Mouse (Mus musculus) Patski (cell line): Measurements from ENCODE around the gene Art4. TPM values are rescaled to one million over a fixed set of nuclear protein-coding genes. Genes with fewer than 3 reads are reported as not detected.
"Not testable (repeated sequence)": the region's sequence is repeated elsewhere in the genome, so short reads cannot be mapped to it uniquely, and the experiment has no call there.

Experiments used
- ATAC-seq: fragments of 100-300 bp; one replicate; pipeline ENCODE4 v1.8.0; 2021
- CTCF ChIA-PET: fragments of 350-600 bp; sonication (Branson Sonifier 250); formaldehyde crosslinking; loops from one replicate; lab custom pipeline; 2022; ENCODE audit warnings: inconsistent platforms; lab: Charles Lee
- POLR2A ChIA-PET: fragments of 350-600 bp; sonication (Branson Sonifier 250); formaldehyde crosslinking; loops from one replicate; lab custom pipeline; 2022; ENCODE audit warnings: antibody characterized with exemption, inconsistent platforms; lab: Charles Lee
- DNase-seq: peaks from one replicate; pipeline ENCODE4 v3.0.0-alpha.2; 2011; ENCODE audit warnings: low read depth, low spot score
- H3K27me3 ChIP-seq: fragments of 371-371 bp; one replicate; pipeline ENCODE4 v1.5.1; 2021
- CTCF ChIP-seq: fragments of 100-300 bp; IDR thresholded peaks from one replicate; pipeline ENCODE4 v1.5.1; 2021
- in situ Hi-C: fragments of 300-500 bp; cut with MboI; formaldehyde crosslinking; loops from 3 replicates; pipeline ENCODE4 v1.11.1; 2018; ENCODE audit warnings: low pct_unique_long_range_greater_than_20kb, mixed read lengths
- polyA plus RNA-seq: library from polyadenylated mRNA; unstranded; gene quantifications from one replicate; pipeline ENCODE4 v1.2.3, GENCODE M21; 2021

Gene Art4
- polyA plus RNA-seq, 1 experiment from 2014 or later: not detected

DNA sequence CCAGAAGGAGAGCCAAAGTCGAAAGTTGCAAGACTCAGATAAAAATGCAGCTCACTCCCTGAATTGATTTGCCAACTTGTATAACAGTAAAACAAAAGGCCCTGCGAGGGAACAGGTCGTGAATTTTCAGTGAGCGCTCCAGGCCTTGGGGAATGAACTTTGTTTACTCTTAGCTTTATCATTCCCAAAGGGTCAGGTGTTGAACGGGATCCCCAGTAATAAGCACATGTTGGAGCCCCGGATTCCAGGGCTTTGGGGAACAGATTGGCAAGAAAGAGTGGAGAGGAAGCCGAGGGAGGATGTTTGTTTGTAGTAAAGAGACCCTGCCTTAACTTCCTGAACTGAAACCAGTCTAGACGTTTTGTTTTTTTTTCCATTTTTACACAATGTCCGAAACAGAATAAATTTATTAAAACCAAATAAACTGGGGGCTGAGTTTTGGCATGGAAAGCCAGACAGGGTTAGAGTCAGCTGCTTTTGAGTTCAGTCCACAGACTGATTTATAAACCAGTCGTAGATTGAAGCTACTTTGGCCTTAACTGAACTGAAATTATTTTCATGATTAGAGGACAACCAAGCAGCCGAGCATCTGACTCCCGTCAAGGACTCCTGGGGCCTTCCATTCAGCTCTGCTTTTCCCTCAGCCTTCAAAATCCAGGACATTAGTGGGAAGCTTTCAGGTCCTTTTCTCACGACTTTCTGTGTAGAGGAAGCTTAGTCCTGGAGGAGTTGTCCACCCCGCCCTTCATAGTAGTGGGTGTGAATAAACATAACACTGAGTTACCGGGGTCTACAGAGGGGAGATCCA is 37.2 kb upstream of the Art4 start:
- ChIA-PET CTCF (no interaction called here), POLR2A (no interaction called here)
- no peak for TF ChIP-seq CTCF
- DNase-seq: no peak
- no peaks in the 10 kb centered on the region for H3K27me3 ChIP-seq
- ATAC-seq: no peak
- in situ Hi-C loops: no loop called here

DNA sequence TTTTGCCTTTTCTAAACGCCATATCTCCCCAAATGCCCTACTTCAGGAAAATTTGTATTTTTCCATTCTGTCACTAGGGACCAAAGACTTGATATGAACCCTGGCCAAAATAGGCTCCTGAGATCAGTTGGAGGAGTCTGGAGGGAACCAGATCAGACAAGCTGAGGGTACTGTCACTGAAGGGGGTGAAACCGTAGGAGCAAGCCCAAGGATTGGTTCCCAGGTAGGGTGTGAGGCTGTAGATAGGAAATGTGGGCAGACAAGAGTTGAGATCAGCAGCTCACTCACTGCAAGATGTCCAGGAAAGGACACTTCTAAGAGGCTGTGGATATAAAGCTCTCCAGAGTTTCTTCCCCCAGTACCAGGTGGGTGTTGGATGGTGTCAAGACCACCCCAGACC is 34.5 kb upstream of the Art4 start:
- no peaks in the 10 kb centered on the region for H3K27me3 ChIP-seq
- in situ Hi-C loops: no loop called here
- no peak for DNase-seq
- no peak for ATAC-seq
- ChIA-PET POLR2A (interaction anchor here (0.7 kb wide), 1 partner anchor 546 kb away, joined by 3 read pairs; no protein-coding TSS in a partner anchor), CTCF (no interaction called here)
- no peak for TF ChIP-seq CTCF

DNA sequence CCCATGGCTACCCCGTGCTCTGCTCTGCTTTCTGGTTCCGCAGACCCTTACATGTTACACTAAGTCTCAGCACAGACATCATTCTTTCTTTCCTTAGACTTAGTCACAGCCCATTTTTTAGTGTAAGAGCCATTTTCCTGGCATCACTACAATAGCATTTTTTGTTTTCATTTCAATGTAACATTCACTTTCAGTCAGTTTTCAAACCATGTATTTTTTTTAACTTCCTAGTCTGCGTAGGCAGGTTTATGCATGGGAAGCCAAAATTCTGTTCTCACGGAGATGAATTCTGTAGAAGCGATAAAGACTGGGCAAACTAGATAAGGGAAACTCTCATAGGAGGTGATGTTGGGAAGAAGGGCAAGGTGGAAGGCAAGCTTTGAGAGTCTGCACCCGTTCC is 32.0 kb upstream of the Art4 start:
- ChIA-PET POLR2A (no interaction called here), CTCF (interaction anchor here (1.5 kb wide), 1 partner anchor 9 kb away, joined by 3 read pairs; no protein-coding TSS in a partner anchor)
- no peak for TF ChIP-seq CTCF
- ATAC-seq: no peak
- in situ Hi-C loops: no loop called here
- no peak for DNase-seq
- H3K27me3 ChIP-seq: no peaks in the 10 kb centered on the region

DNA sequence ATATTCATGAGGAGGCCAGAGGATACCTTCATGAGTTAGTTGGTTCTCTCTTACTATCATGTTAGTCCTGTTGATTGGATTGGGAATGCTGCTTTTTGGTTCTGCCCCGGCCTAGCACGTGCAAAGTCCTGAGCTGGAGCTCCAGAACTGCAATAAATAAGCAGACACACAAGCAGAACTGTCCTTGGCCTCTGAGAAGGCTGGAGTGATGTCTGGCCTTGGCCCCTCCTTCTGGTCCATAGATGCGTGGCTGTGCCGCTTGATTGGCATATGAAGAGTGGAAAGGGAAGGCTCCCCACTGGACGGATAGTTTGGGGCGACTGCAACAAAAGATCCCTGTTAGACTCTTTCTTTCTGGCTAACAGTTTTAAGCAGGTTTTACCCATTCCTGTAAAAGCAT is 31.5 kb upstream of the Art4 start:
- H3K27me3 ChIP-seq: no peaks in the 10 kb centered on the region
- ATAC-seq: no peak
- no peak for DNase-seq
- TF ChIP-seq CTCF: no peak
- POLR2A ChIA-PET: no interaction called here
- in situ Hi-C loops: no loop called here
- CTCF ChIA-PET: no interaction called here

DNA sequence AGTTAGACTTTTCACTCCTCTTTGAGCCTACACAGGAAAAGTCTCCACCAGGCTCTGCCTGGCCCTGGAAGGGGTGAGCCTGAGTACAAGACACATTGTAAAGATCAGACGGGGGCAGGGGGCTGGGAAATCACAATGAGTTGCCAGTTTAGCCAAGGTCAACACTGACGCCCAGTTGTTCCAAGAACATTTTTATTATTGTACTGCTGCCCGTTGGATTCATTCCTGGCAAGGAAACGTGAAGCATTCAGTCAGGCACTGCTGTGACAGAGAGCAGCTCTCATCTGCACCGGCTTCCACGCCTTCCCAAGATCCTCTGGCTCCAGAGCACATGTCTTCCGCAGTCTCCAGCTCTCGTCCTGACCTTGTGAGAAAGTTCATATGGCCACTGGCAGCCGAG is 30.3 kb upstream of the Art4 start:
- TF ChIP-seq CTCF: no peak
- ATAC-seq: no peak
- DNase-seq: no peak
- POLR2A ChIA-PET: no interaction called here
- H3K27me3 ChIP-seq: no peaks in the 10 kb centered on the region
- in situ Hi-C loops: no loop called here
- CTCF ChIA-PET: interaction anchor here (0.7 kb wide), 1 partner anchor 56 kb away, joined by 3 read pairs; no protein-coding TSS in a partner anchor

DNA sequence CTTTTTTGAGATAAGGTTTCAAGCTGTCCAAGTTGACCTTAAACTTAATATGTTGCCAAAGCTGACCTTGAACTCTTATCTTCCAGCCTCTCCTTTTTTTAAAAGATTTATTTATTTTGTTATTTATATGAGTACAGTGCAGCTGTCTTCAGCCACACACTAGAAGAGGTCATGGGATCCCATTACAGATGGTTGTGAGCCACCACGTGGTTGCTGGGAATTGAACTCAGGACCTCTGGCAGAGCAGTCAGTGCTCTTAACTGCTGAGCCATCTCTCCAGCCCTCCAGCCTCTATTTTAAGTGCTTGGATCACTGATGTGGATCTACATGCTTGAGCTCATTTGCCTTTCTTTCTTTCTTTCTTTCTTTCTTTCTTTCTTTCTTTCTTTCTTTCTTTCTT is 27.2 kb upstream of the Art4 start:
- ATAC-seq, DNase-seq, in situ Hi-C loops, POLR2A ChIA-PET, H3K27me3 ChIP-seq: not testable (repeated sequence)
- CTCF ChIA-PET: interaction anchor here (1.2 to 1.5 kb wide), 2 partner anchors 35 to 96 kb away, joined by 4 read pairs; no protein-coding TSS in a partner anchor

DNA sequence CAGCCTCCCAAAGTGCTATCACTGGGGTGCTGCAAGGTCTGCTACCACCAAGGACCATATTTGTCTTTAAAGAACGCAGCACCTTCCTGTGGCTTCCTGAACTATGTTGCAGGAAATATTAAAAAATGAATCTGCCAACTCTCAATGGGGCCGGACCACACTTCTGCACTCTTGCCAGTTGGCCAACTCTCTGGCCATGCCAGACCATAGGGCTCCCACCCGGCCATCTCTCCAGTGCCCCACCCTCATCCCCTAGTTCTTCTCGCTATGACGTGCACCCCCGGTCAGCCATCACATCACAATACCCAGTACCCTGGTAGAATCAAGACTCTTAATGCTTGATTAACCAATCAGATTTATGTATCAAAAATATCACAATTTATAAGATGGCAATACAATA is 26.4 kb upstream of the Art4 start:
- no peak for DNase-seq
- H3K27me3 ChIP-seq: no peaks in the 10 kb centered on the region
- TF ChIP-seq CTCF: no peak
- ChIA-PET CTCF (interaction anchor here (1.2 to 1.5 kb wide), 2 partner anchors 36 to 96 kb away, joined by 4 read pairs; no protein-coding TSS in a partner anchor), POLR2A (no interaction called here)
- no peak for ATAC-seq
- in situ Hi-C loops: no loop called here

DNA sequence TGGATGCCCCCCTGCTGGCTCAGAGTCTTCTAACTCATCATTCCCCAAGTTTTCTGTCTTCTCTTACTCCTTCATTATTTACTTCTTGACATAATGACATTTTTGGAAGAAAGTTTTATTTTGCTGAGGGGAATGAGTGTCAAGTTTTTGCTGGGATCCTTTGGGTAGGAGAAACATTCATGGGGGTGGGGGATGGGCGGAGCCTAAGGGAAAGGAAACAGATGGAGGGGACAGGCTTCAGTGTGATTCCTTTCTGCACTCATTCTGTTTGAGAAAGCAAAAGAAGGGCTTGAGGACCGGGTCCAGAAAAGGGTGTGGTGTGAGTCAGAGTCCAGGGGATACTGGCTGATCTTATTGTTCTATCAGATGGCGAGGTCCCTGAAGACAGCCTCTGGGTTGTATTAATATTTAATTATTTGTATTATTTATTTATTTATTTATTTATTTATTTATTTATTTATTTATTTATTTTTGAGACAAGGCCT is 25.9 kb upstream of the Art4 start:
- TF ChIP-seq CTCF: no peak
- no peaks in the 10 kb centered on the region for H3K27me3 ChIP-seq
- in situ Hi-C loops: no loop called here
- no peak for ATAC-seq
- no peak for DNase-seq
- POLR2A ChIA-PET: no interaction called here
- CTCF ChIA-PET: interaction anchor here (1.2 kb wide), 1 partner anchor 20 kb away, joined by 3 read pairs; no protein-coding TSS in a partner anchor

DNA sequence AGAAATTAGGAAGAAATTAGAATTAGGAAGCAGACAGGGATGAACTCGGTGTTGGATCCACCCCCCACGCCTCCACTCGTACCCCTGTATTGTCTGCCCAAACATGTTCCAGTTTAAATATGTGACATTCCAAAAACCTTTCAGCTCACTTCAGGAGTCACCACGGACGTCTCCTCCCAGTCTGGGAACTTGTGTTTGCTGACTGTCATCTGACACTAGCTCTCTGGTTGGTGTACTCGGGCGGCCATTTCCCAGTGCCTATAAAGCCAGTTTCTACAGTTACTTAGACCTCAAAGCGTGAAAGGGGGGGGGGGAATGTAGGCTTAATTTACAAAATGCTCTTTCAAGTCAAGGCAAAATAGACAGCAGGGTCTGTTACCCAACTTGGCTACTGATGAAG is 24.1 kb upstream of the Art4 start:
- TF ChIP-seq CTCF: no peak
- ChIA-PET CTCF (interaction anchor here (0.8 to 1.2 kb wide), 2 partner anchors 40 to 87 kb away, joined by 3 read pairs; no protein-coding TSS in a partner anchor), POLR2A (no interaction called here)
- DNase-seq (no peak), ATAC-seq (no peak)
- no peaks in the 10 kb centered on the region for H3K27me3 ChIP-seq
- in situ Hi-C loops: no loop called here

DNA sequence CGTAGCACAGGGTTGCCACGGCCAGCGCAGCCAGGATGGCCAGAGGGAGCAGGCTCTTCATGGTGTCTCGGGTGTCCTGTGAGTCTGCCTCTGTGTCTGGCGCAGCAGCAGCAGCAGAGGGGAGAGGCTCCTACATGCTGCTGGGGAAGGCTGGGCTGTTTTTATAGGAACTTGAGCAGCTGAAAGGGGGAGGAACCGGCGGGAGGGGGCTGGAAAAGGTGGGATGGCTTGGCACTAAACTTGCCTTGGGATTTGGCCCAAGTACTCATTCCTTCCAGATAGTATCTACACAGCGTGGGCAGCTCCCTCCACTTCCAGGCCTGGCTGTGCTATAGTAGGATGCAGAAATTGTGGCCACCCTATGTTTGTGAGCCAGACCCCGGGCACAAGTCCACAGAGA is 18.1 kb upstream of the Art4 start, which contains the start of gene Mgp:
Gene Mgp (minus strand): TSS at position 154 of the 400 bp plus-strand sequence.
- no peak for ATAC-seq
- no peak for TF ChIP-seq CTCF

DNA sequence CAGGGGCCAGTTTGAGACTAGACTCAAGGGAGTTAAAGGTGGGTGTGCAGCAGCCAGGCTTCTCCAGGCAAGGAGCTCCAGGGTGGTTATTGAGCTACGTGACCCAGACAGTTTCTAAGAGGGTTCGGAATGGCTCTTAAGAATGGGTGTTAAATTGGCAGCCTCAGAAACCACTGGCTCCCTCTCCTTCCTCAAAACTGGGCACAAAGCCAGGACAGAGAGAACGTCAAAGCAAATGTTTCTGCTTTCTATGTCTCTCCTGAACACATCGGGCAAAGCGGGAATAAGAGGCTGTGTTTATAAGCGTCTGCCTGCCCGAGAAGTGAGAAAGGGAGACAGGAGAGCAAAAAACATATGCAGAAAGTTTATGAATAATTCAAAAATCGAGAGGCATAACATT is 17.1 kb upstream of the Art4 start:
- no peaks in the 10 kb centered on the region for H3K27me3 ChIP-seq
- POLR2A ChIA-PET: no interaction called here
- no peak for DNase-seq
- no peak for TF ChIP-seq CTCF
- ATAC-seq: no peak
- in situ Hi-C loops: no loop called here
- CTCF ChIA-PET: interaction anchor here (1.2 to 2.2 kb wide), 2 partner anchors 9 to 26 kb away, joined by 3 to 6 read pairs; no protein-coding TSS in a partner anchor

More for the DNA sequence above, 18.1 kb upstream of the Art4 start, which contains the start of gene Mgp:
- in situ Hi-C loops: loop anchor here (5.0 kb wide), 1 partner anchor 42 kb away; no protein-coding TSS in a partner anchor
- POLR2A ChIA-PET: no interaction called here
- no peaks in the 10 kb centered on the region for H3K27me3 ChIP-seq
- DNase-seq: no peak
- CTCF ChIA-PET: interaction anchor here (1.2 to 2.2 kb wide), 2 partner anchors 8 to 11 kb away, joined by 6 read pairs; no protein-coding TSS in a partner anchor
